ENCODE assay signal across 1 mouse cellular context in the genomic region with DNA sequence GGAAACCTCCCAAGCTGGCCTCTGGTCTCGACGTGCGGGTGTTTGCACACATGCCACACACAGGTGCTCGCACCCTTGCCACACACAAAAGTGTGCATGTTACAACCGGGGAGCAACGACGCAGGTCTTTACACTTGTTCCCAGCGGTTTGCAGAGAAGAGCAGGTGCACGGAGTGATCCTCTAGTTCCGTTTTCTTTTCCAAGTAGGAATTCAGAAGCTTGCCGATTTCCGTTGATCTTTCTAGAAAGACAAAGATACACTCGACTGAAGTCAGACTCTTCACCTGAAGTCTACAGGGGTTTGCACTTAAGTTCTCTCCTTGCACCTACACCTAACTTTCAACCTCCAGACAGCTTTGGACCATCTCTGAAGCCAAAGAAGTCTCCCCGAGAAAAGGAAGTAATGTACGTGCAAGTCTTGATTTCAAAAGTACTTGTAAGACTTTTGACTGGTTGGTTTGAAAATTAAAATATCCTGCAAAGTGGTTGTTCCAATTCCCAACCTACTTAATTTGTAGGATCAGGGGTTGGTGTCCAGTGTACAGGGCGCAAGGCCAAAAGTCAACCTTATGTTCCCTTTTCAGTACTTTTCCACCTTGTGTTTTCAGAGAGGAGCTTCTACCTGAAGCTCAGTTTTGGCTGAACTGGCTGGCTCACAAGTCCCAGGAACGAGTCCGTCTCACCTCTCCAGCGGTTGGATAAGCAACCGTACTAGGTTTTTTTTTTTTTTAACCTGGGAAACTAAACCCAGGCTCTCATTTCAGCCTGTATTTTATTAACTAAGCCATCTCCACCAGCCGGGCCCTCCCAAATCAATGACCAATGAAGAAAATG.
TF ChIP-seq lines count a peak whose summit lies in the region.

No protein-coding gene starts in this region.

TF ChIP-seq in CH12.LX, 34 proteins besides CTCF, POLR2A, EP300 and RAD21:
- no peak for TF ChIP-seq BHLHE40 (IDR thresholded peaks at IDR 0.05; ENCODE audit: low read depth, low read length)
- no peak for TF ChIP-seq NELFE (IDR thresholded peaks at IDR 0.05; ENCODE audit: low read depth, low read length)
- TF ChIP-seq USF1 (IDR thresholded peaks at IDR 0.05; ENCODE audit: low read depth, low read length): no peak
- no peak for TF ChIP-seq MXI1 (IDR thresholded peaks at IDR 0.05; ENCODE audit: low read depth, low read length)
- TF ChIP-seq POLR2AphosphoS2 (IDR thresholded peaks at IDR 0.05; ENCODE audit: low read depth, low read length): no peak
- TF ChIP-seq ZMIZ1 (IDR thresholded peaks at IDR 0.05; ENCODE audit: low read depth, low read length): no peak
- TF ChIP-seq IRF4 (IDR thresholded peaks at IDR 0.05; ENCODE audit: low read depth, low read length): no peak
- no peak for TF ChIP-seq ZNF384 (IDR thresholded peaks at IDR 0.05; ENCODE audit: low read depth, low read length)
- TF ChIP-seq TCF12 (IDR thresholded peaks at IDR 0.05; ENCODE audit: low read depth, low read length): no peak
